Mouse (Mus musculus) forebrain, embryonic 14.5 days (tissue): ENCODE data around the gene Mup10. TPM values are rescaled to one million over a fixed set of nuclear protein-coding genes. Genes with fewer than 3 reads are reported as not detected.
"Not testable (repeated sequence)": the region's sequence is repeated elsewhere in the genome, so short reads cannot be mapped to it uniquely, and the experiment has no call there.

Experiments used
- ATAC-seq: fragments of 200-750 bp; cut with Nextera tagmentation; 2 replicates; pipeline ENCODE4 v1.8.0; 2017; ENCODE audit warnings: mild to moderate bottlenecking, moderate library complexity
- DNase-seq: peaks from one replicate; pipeline ENCODE4 v3.0.0-alpha.2; 2015; ENCODE audit warnings: low spot score
- H3K27ac ChIP-seq: fragments of 300-500 bp; sonication (generic); 2 replicates; pipeline ENCODE4 v1.5.1; 2014; ENCODE audit warnings: low read depth, mild to moderate bottlenecking, control low read depth, low read length, moderate library complexity
- H3K27me3 ChIP-seq: fragments of 300-500 bp; sonication (generic); replicated peaks from 2 replicates; pipeline ENCODE4 v1.6.1; 2014; ENCODE audit warnings: low read length, control low read depth, mixed read lengths; ENCODE audit not compliant: control insufficient read depth, insufficient read depth
- H3K36me3 ChIP-seq: fragments of 300-500 bp; sonication (generic); 2 replicates; pipeline ENCODE4 v1.6.1; 2014; ENCODE audit warnings: low read length, control low read depth; ENCODE audit not compliant: control insufficient read depth, insufficient read depth
- H3K4me1 ChIP-seq: fragments of 300-500 bp; sonication (generic); 2 replicates; pipeline ENCODE4 v1.6.1; 2014; ENCODE audit warnings: antibody characterized with exemption, low read length, control low read depth; ENCODE audit not compliant: control insufficient read depth, insufficient read depth
- H3K4me2 ChIP-seq: fragments of 300-500 bp; sonication (generic); 2 replicates; pipeline ENCODE4 v1.6.1; 2014; ENCODE audit warnings: mild to moderate bottlenecking, control low read depth, low read length
- H3K4me3 ChIP-seq: fragments of 300-500 bp; sonication (generic); 2 replicates; pipeline ENCODE4 v1.5.1; 2014; ENCODE audit warnings: low read depth, low read length, control low read depth
- H3K9ac ChIP-seq: fragments of 300-500 bp; sonication (generic); 2 replicates; pipeline ENCODE4 v1.6.1; 2014; ENCODE audit warnings: mild to moderate bottlenecking, low read length, control low read depth, moderate library complexity
- H3K9me3 ChIP-seq: fragments of 300-500 bp; sonication (generic); replicated peaks from 2 replicates; pipeline ENCODE4 v1.6.1; 2016; ENCODE audit warnings: low read length, control low read depth, mixed read lengths; ENCODE audit not compliant: control insufficient read depth
- WGBS: fragments of 180-500 bp; shearing (Covaris S2); extraction: QIAGEN DNeasy Blood & Tissue Kit; methylation state at CpG from one replicate; pipeline ENCODE4 v1.1.7; 2014; 5-methylcytosine and 5-hydroxymethylcytosine counted together
- polyA plus RNA-seq: library from polyadenylated mRNA; unstranded; fragments of >200 nt; fragmentation: Nextera tagmentation; extraction: Ambion mirVana; gene quantifications from 2 replicates; pipeline ENCODE4 v1.2.1, GENCODE M21; 2014

The Mup10 gene
- not detected in 2 replicates for polyA plus RNA-seq

DNA sequence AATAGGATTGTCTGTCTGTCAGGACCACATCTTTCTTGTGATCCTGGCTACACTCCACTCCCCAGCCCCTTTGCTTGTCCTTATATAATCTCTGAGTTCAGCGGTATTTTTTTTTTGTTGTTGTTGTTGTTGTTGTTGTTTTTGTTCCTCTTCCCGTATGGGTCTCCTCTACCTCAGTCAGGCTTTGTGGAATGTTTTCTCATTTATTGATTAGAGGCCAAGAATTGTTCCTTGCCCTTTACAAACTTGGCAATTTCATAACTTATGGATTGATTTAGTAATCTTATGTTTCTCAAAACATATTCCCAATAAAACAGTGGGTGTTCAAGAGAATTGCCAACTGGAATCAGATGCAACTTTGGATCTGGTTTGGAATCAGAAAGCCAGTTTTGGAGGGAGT, at the start of gene Mup10:
TSS of gene Mup10 (minus strand) at position 101 of the 400 bp plus-strand sequence.
- H3K9ac ChIP-seq, H3K36me3 ChIP-seq, DNase-seq, H3K27me3 ChIP-seq, H3K4me2 ChIP-seq, H3K4me3 ChIP-seq, H3K27ac ChIP-seq, H3K4me1 ChIP-seq, ATAC-seq, H3K9me3 ChIP-seq: not testable (repeated sequence)
- WGBS: 95% methylated on average over 2 of the region's 2 CpGs

Other genes starting within 250 kb of the Mup10 start
- not detected in 2 replicates for gene Mup9, start 160.2 kb downstream of the Mup10 start, polyA plus RNA-seq
- not detected in 2 replicates for gene Mup1, start 80.2 kb downstream of the Mup10 start, polyA plus RNA-seq
- gene Mup11, start 80.2 kb upstream of the Mup10 start, polyA plus RNA-seq: not detected in 2 replicates
- gene Mup12, start 159.1 kb upstream of the Mup10 start, polyA plus RNA-seq: not detected in 2 replicates
- not detected in 2 replicates for gene Mup22, start 239.3 kb upstream of the Mup10 start, polyA plus RNA-seq